Mouse (Mus musculus) lung, embryonic 15.5 days (tissue): Measurements from ENCODE around the gene Pcolce. TPM values are rescaled to one million over a fixed set of nuclear protein-coding genes. Genes with fewer than 3 reads are reported as not detected.

Experiments used
- ATAC-seq: fragments of 200-750 bp; cut with Nextera tagmentation; 2 replicates; pipeline ENCODE4 v1.8.0; 2017; ENCODE audit warnings: moderate number of reproducible peaks, borderline replicate concordance; ENCODE audit not compliant: low FRiP score, low TSS enrichment; ENCODE audit errors: extremely low read depth
- H3K27ac ChIP-seq: fragments of 300-500 bp; sonication (generic); 2 replicates; pipeline ENCODE4 v1.5.1; 2015; ENCODE audit warnings: moderate library complexity, mild to moderate bottlenecking, inconsistent platforms
- H3K27me3 ChIP-seq: fragments of 300-500 bp; sonication (generic); 2 replicates; pipeline ENCODE4 v1.6.1; 2015; ENCODE audit warnings: inconsistent platforms
- H3K36me3 ChIP-seq: fragments of 300-500 bp; sonication (generic); 2 replicates; pipeline ENCODE4 v1.6.1; 2015; ENCODE audit warnings: inconsistent platforms
- H3K4me1 ChIP-seq: fragments of 300-500 bp; sonication (generic); 2 replicates; pipeline ENCODE4 v1.6.1; 2015; ENCODE audit warnings: inconsistent platforms
- H3K4me2 ChIP-seq: fragments of 300-500 bp; sonication (generic); 2 replicates; pipeline ENCODE4 v1.6.1; 2015; ENCODE audit warnings: inconsistent platforms, mild to moderate bottlenecking, moderate library complexity
- H3K4me3 ChIP-seq: fragments of 300-500 bp; sonication (generic); 2 replicates; pipeline ENCODE4 v1.5.1; 2015; ENCODE audit warnings: mild to moderate bottlenecking, inconsistent platforms
- H3K9ac ChIP-seq: fragments of 300-500 bp; sonication (generic); 2 replicates; pipeline ENCODE4 v1.6.1; 2015; ENCODE audit warnings: inconsistent platforms
- H3K9me3 ChIP-seq: fragments of 300-500 bp; sonication (generic); 2 replicates; pipeline ENCODE4 v1.6.1; 2016; ENCODE audit warnings: inconsistent platforms
- WGBS: fragments of 180-500 bp; shearing (Covaris S2); methylation state at CpG from one replicate; pipeline ENCODE4 v1.1.7; 2015; 5-methylcytosine and 5-hydroxymethylcytosine counted together
- polyA plus RNA-seq: library from polyadenylated mRNA; unstranded; fragments of >200 nt; fragmentation: Nextera tagmentation; extraction: Ambion mirVana; gene quantifications from 2 replicates; pipeline ENCODE4 v1.2.1, GENCODE M21; 2015

The Pcolce gene
- polyA plus RNA-seq, 1 experiment from 2014 or later = 130 TPM

DNA sequence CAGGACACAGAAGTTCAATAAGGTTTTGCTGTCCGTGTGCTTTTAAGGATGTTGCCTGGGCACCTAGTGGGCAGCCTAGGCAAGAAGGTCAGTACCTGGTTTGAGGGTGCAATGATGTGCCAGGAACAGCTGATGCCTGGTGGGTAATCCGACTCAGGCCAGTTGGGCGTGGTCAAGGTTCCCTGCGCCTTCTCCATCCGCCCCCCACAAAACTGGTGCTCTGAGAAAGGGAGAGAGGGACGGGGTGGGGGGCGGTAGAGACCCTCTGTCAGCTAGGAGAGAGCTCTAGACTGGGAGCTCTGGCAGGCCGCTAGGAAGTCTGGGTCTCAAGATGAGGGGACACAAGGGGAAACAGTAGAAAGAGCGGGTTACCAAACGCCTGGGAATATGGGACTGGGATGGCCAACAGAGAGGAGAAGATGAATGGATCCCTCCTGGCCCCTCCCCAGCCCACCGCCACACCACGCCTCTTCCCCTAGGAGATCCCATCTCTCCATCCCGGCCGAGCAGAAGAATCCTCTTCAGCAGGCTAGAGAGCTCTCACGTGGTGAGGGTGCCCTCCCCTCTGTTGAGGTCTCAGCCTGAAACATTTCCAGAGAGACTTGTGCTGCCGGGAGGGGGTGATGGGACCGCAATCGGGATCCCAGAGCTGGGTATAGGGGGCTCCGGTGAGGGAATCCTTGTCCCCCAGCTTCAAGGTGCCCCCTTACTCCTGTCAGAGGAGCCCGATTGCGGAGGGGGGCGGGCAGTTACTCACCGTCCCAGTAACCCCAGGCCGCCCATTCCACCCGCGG lies 5.5 kb downstream of the Pcolce start:
- 0 out of 2 replicates have a peak overlapping the region, but pooled peaks have one; percentile 22 for H3K9ac ChIP-seq
- H3K36me3 ChIP-seq = peaks cover 24% of the 10 kb centered on the region
- WGBS = 27% methylated on average over 26 of the region's 26 CpGs
- H3K4me2 ChIP-seq = peak overlapping the region; percentile 52
- no peak overlapping the region for H3K27ac ChIP-seq
- peaks cover 53% of the 10 kb centered on the region for H3K4me1 ChIP-seq
- no peaks in the 10 kb centered on the region for H3K27me3 ChIP-seq
- no peak for ATAC-seq
- H3K4me3 ChIP-seq = peak overlapping the region; percentile 19
- no peaks in the 10 kb centered on the region for H3K9me3 ChIP-seq

DNA sequence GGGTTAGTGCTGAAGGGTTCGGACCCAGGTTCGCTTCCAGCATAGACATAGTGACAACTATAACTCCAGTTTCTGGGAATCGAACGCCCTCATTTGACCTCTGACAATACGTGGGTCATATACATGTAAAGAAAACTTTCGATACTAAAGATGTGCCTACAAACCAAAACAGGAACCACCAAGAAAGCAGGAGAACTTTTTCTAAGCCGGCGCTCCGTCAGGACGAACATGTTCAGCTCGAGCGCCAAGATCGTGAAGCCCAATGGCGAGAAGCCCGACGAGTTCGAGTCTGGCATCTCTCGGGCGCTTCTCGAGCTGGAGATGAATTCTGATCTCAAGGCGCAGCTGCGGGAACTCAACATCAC lies 12.2 kb downstream of the Pcolce start:
- Histone ChIP-seq H3K27ac (peak overlapping the region; percentile 69), H3K9me3 (no peaks in the 10 kb centered on the region), H3K9ac (peak overlapping the region; percentile 46), H3K4me1 (peaks cover 25% of the 10 kb centered on the region), H3K36me3 (peaks cover 10% of the 10 kb centered on the region), H3K4me3 (peak overlapping the region; percentile 76), H3K27me3 (no peaks in the 10 kb centered on the region), H3K4me2 (peak overlapping the region; percentile 96)
- no peak for ATAC-seq
- under 1% methylated on average over 22 of the region's 22 CpGs for WGBS

DNA sequence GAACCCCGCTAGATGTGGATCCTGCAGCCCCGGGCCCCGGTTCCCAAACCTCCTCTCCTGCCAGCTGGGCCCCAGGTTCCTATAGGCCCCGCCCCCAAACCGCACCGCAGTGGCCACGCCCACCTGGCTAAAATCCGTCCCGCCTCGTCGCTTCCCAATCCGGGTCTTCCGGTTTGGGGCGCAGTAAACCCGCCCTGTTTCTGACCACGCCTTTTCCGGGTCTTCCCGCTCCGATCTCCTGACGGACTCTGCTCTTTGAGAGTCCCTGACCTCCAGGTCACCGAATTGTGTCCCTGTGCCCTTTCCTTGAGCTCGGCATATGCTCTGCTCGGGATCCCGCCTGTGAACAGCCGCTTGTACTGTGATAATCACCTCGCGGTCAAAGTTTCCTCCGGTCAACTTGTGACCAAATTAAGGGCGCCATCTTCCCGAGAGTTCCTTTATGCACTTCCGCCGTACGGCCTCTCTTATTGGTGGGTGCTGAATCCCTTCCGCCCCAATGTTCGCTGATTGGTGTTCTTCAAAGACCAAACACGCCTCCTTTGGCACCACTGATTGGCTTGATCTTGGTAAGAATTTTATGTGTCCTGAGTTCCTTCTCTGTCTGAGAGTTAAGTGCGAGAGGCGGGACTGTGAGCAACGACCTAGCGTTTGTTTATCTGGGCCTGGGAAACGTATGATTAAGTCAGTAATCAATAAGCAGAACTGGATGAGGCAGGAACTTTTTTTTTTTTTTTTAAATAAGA lies 12.8 kb downstream of the Pcolce start, which contains the start of gene Mospd3:
Gene Mospd3, minus strand, starts transcription at position 440 of the 746 bp plus-strand sequence.
- H3K36me3 ChIP-seq = peaks cover 6% of the 10 kb centered on the region; the same call in 1 of the 2 replicates
- peak within 1 kb of the TSS; percentile 96 for H3K4me2 ChIP-seq
- H3K4me1 ChIP-seq = peaks cover 25% of the 10 kb centered on the region
- peak within 1 kb of the TSS; percentile 90 for H3K27ac ChIP-seq
- ATAC-seq = peak; percentile 94
- peak within 1 kb of the TSS; percentile 88 for H3K9ac ChIP-seq
- H3K27me3 ChIP-seq = no peaks in the 10 kb centered on the region
- H3K9me3 ChIP-seq = no peaks in the 10 kb centered on the region
- peak within 1 kb of the TSS; percentile 76 for H3K4me3 ChIP-seq
- WGBS = under 1% methylated on average over 41 of the region's 41 CpGs

DNA sequence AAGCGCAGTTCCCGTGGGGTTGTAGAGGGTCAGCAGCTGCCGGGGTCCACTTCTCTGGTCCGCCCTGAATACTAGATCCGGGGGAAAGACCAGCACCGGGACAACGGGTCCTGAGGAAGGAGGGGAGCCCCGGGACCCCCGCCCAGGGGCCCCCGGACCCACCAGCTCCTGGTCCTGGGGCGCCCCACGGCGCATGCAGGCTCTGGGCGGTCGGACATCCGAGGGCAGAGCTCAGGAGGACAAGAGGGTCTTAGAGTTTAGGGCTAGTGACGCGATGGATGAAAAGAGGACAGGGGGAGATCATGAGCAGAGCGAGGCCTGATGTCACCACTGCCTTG lies 13.3 kb downstream of the Pcolce start:
- Histone ChIP-seq H3K4me2 (peak overlapping the region; percentile 96), H3K9ac (peak overlapping the region; percentile 88), H3K36me3 (peaks cover 4% of the 10 kb centered on the region; the same call in 1 of the 2 replicates), H3K27ac (peak overlapping the region; percentile 90), H3K27me3 (no peaks in the 10 kb centered on the region), H3K4me1 (peaks cover 25% of the 10 kb centered on the region), H3K4me3 (peak overlapping the region; percentile 76), H3K9me3 (no peaks in the 10 kb centered on the region)
- peak; percentile 47; the same call in 1 of the 2 replicates for ATAC-seq
- 1% methylated on average over 19 of the region's 19 CpGs for WGBS

DNA sequence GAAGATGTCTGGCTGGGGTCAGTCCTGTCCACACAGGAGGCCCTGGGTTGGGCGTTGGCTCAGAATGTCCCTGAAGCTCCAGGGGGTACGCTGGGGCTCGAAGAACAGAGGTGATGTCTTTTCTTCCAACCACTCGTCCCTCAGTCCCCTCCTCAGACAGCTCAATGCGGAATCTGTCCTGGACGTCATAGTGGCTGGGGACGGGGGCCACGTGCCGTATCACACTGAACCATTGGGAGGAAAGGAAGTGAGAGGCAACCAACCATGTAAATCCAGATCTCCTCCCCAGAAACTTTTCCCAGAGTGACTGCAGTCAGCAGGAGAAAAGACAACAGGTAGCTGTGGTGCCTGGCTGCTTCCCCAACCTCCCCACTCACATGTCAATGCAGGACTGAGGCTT lies 14.0 kb downstream of the Pcolce start:
- H3K27ac ChIP-seq = no peak overlapping the region

DNA sequence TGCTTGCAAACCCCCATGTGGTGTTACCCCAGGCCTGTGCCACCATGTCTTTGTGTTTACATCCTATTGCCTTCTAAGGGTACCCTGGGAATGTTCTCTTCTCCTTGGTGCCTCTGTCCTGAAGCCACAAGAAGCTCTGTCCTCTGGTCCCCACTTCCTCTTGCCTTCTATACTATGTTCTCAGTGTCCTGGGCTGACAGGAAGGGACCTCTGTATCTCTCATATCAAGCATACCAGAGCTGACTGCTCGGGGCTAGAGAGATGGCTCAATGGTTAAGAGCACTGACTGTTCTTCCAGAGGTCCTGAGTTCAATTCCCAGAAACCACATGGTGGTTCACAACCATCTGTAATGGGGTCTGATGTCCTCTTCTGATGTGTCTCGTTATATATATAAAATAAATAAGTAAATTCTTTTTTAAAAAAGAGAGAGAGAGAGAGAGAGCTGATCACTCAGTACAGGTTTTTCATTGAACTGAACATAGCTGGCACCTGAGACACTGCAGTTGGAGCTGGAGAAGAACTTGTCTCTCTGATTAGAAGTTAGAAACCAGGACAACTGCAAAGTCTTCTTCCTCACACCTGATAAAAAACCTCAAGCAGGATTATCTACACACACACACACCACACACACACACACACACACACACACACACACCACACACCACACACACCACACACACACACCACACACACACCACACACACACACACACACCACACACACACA lies 15.3 kb downstream of the Pcolce start:
- Histone ChIP-seq H3K9me3 (no peaks in the 10 kb centered on the region), H3K9ac (no peak overlapping the region), H3K27me3 (no peaks in the 10 kb centered on the region), H3K27ac (no peak overlapping the region), H3K36me3 (no peaks in the 10 kb centered on the region), H3K4me2 (no peak overlapping the region), H3K4me1 (peaks cover 25% of the 10 kb centered on the region), H3K4me3 (no peak overlapping the region)
- 72% methylated on average over 2 of the region's 2 CpGs for WGBS
- no peak for ATAC-seq

More for the DNA sequence above, 14.0 kb downstream of the Pcolce start:
- WGBS = 54% methylated on average over 9 of the region's 9 CpGs
- H3K9ac ChIP-seq = peak overlapping the region; percentile 88
- ATAC-seq = no peak
- H3K4me3 ChIP-seq = peak overlapping the region; percentile 76
- peaks cover 3% of the 10 kb centered on the region; the same call in 1 of the 2 replicates for H3K36me3 ChIP-seq
- no peaks in the 10 kb centered on the region for H3K9me3 ChIP-seq
- peak overlapping the region; percentile 96 for H3K4me2 ChIP-seq
- H3K27me3 ChIP-seq = no peaks in the 10 kb centered on the region
- H3K4me1 ChIP-seq = peaks cover 25% of the 10 kb centered on the region

DNA sequence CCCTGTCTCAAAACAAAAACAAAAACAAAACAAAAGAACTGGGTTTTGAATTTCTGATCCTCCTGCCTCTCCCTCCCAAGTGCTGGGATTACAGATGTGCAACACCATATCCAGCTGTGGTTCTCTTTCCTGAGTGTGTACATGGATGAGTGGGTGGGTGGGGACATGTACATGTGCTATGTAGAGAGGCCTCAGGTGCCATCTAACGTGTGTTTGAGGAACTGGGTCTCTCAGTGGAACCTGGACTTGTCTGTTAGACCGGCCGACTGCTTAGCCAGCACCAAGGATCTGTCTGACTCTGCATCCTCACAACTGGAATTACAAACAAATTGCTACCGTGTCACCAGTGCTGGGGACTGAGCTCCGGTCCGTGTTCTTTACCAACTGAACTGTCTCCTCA lies 16.0 kb downstream of the Pcolce start:
- Histone ChIP-seq H3K9ac (no peak overlapping the region), H3K4me3 (no peak overlapping the region), H3K27ac (no peak overlapping the region), H3K4me1 (peaks cover 23% of the 10 kb centered on the region), H3K9me3 (no peaks in the 10 kb centered on the region), H3K36me3 (no peaks in the 10 kb centered on the region), H3K4me2 (no peak overlapping the region), H3K27me3 (no peaks in the 10 kb centered on the region)
- whole genome bisulfite sequencing = 90% methylated on average over 6 of the region's 6 CpGs
- ATAC-seq = no peak

DNA sequence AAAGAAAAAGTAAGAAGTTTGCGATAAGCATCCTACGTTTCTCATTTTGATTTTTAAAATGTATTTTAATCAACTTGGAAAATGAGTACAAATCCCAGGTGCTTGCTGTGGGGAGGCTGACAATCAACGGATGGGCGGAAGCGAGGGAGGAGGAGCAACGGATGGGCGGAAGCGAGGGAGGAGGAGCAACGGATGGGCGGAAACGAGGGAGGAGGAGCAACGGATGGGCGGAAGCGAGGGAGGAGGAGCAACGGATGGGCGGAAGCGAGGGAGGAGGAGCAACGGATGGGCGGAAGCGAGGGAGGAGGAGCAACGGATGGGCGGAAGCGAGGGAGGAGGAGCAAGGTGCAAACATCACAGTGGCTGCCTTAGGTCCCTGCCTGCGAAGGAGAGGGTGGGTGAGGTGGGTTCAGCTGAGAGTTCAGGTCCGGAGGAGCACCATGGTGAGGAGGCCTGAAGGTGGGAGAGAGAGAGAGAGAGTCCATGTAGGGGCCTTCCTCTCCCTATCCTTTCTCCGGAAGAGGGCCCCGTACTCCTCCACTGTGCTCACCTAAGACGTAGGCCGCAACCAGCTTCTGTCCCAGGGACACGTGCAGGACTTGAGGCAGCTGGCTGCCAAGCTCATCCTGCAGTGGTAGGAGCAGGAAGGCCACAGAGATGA lies 16.9 kb downstream of the Pcolce start:
- Histone ChIP-seq H3K4me3 (peak overlapping the region; percentile 15; the same call in 1 of the 2 replicates), H3K9me3 (no peaks in the 10 kb centered on the region), H3K27me3 (no peaks in the 10 kb centered on the region), H3K4me2 (peak overlapping the region; percentile 39), H3K4me1 (peaks cover 19% of the 10 kb centered on the region), H3K36me3 (no peaks in the 10 kb centered on the region), H3K9ac (no peak overlapping the region), H3K27ac (peak overlapping the region; percentile 42; the same call in 1 of the 2 replicates)
- ATAC-seq = no peak
- 33% methylated on average over 30 of the region's 30 CpGs for WGBS

DNA sequence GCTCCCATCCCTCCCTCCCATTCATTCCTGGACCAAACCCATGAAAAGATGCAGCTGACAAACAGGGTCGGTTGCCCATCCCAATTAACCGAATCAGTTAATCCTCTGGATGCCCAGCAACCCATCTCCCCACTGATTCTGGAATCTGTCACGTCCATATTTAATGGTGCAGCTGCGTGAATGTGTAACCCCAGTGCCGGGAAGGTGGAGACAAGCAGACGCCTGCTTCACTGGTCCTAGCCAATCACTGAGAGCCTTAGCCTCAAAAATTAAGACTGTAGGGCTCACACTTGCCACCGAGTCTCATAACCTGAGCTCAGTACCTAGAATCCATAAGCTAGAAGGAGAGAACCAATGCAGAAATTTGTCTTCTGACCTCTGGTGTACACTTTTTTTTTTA lies 17.7 kb downstream of the Pcolce start:
- Histone ChIP-seq H3K27ac (no peak overlapping the region), H3K9me3 (no peaks in the 10 kb centered on the region), H3K4me1 (peaks cover 19% of the 10 kb centered on the region), H3K4me3 (no peak overlapping the region), H3K4me2 (no peak overlapping the region), H3K36me3 (no peaks in the 10 kb centered on the region), H3K27me3 (no peaks in the 10 kb centered on the region), H3K9ac (no peak overlapping the region)
- ATAC-seq = no peak
- WGBS = 77% methylated on average over 7 of the region's 7 CpGs

DNA sequence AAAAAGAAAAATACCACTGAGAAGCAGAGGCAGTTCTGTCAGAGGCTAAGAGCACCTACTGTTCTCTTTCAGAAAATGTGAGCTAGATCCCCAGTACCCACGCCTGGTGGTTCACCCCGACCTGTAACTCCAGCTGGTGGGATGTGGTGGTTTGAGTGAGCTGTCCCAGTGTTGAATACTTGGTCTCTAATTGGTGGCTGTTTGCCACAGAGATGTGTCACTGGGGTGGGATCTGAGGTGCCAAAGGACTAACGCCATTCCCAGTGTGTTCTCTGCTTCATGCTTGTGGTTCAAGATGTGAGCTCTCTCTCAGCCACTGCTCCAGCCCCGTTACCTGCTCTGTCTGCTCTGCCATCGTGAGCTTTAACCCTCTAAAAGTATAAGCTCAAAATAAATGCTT lies 23.1 kb downstream of the Pcolce start:
- Histone ChIP-seq H3K4me1 (no peaks in the 10 kb centered on the region), H3K27me3 (no peaks in the 10 kb centered on the region), H3K9ac (no peak overlapping the region), H3K9me3 (no peaks in the 10 kb centered on the region), H3K36me3 (no peaks in the 10 kb centered on the region), H3K4me2 (no peak overlapping the region), H3K27ac (no peak overlapping the region), H3K4me3 (no peak overlapping the region)
- WGBS = 72% methylated on average over 5 of the region's 5 CpGs
- ATAC-seq = no peak

DNA sequence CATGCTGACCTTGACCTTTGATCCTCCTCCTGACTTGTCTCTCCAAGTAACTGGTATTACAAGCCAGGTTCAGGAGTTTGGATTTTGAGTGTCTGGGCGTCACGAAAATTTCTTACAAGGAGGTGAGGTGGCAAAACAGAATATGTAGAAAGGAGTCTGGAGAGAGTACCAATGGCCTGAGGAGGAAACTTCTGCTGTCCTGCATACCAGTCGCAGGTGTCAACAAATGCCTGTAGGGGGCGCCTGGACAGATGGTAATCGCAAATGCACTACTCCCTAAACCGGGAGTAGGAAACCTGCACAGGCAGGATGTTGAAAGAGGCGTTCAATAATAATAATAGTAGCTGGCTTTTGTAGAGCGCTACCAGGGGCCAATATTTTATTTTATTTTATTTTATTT lies 28.6 kb downstream of the Pcolce start:
- Histone ChIP-seq H3K4me3 (no peak overlapping the region), H3K27ac (no peak overlapping the region), H3K27me3 (peaks cover 19% of the 10 kb centered on the region; the same call in 1 of the 2 replicates), H3K4me1 (peaks cover 11% of the 10 kb centered on the region), H3K9me3 (no peaks in the 10 kb centered on the region), H3K9ac (no peak overlapping the region), H3K4me2 (no peak overlapping the region), H3K36me3 (no peaks in the 10 kb centered on the region)
- no peak for ATAC-seq
- whole genome bisulfite sequencing = 33% methylated on average over 8 of the region's 8 CpGs
